Mouse (Mus musculus) intestine, embryonic 15.5 days (tissue): Measurements from ENCODE around the gene Asf1b. TPM values are rescaled to one million over a fixed set of nuclear protein-coding genes. Genes with fewer than 3 reads are reported as not detected.
"Not testable (repeated sequence)": the region's sequence is repeated elsewhere in the genome, so short reads cannot be mapped to it uniquely, and the experiment has no call there.

ENCODE experiments used
- ATAC-seq: fragments of 200-750 bp; cut with Nextera tagmentation; 2 replicates; pipeline ENCODE4 v1.8.0; 2017; ENCODE audit warnings: moderate TSS enrichment, moderate library complexity
- H3K27ac ChIP-seq: fragments of 300-500 bp; sonication (generic); 2 replicates; pipeline ENCODE4 v1.5.1; 2015; ENCODE audit warnings: mild to moderate bottlenecking, inconsistent platforms
- H3K27me3 ChIP-seq: fragments of 300-500 bp; sonication (generic); replicated peaks from 2 replicates; pipeline ENCODE4 v1.6.1; 2015; ENCODE audit warnings: inconsistent platforms
- H3K36me3 ChIP-seq: fragments of 300-500 bp; sonication (generic); 2 replicates; pipeline ENCODE4 v1.6.1; 2015; ENCODE audit warnings: inconsistent platforms
- H3K4me1 ChIP-seq: fragments of 300-500 bp; sonication (generic); replicated peaks from 2 replicates; pipeline ENCODE4 v1.6.1; 2015; ENCODE audit warnings: inconsistent platforms
- H3K4me2 ChIP-seq: fragments of 300-500 bp; sonication (generic); replicated peaks from 2 replicates; pipeline ENCODE4 v1.6.1; 2015; ENCODE audit warnings: mild to moderate bottlenecking, inconsistent platforms
- H3K4me3 ChIP-seq: fragments of 300-500 bp; sonication (generic); replicated peaks from 2 replicates; pipeline ENCODE4 v1.5.1; 2015; ENCODE audit warnings: inconsistent platforms
- H3K9ac ChIP-seq: fragments of 300-500 bp; sonication (generic); 2 replicates; pipeline ENCODE4 v1.6.1; 2015; ENCODE audit warnings: inconsistent platforms
- H3K9me3 ChIP-seq: fragments of 300-500 bp; sonication (generic); 2 replicates; pipeline ENCODE4 v1.6.1; 2016; ENCODE audit warnings: inconsistent platforms
- WGBS: fragments of 180-500 bp; shearing (Covaris S2); methylation state at CpG from one replicate; pipeline ENCODE4 v1.1.7; 2015; 5-methylcytosine and 5-hydroxymethylcytosine counted together
- polyA plus RNA-seq: library from polyadenylated mRNA; unstranded; fragments of >200 nt; fragmentation: Nextera tagmentation; extraction: Ambion mirVana; gene quantifications from 2 replicates; pipeline ENCODE4 v1.2.1, GENCODE M21; 2015

The Asf1b gene
- polyA plus RNA-seq, 1 experiment from 2014 or later: 60.9 TPM

- WGBS: 59% methylated on average over 16 of the region's 16 CpGs
Observed at GRCm38 (mm10) chr8:83999057-83999705, 43.9 kb downstream of the Asf1b start.

GRCm38 (mm10) chr8:83999825-84000224 lies 44.5 kb downstream of the Asf1b start:
- Histone ChIP-seq H3K4me2 (peak overlapping the region; percentile 84; the same call in 1 of the 2 replicates), H3K4me3 (no peak overlapping the region), H3K4me1 (peaks cover 27% of the 10 kb centered on the region), H3K9ac (peak overlapping the region; percentile 3; the same call in 1 of the 2 replicates), H3K9me3 (no peaks in the 10 kb centered on the region), H3K36me3 (peaks cover 4% of the 10 kb centered on the region), H3K27ac (no peak overlapping the region), H3K27me3 (no peaks in the 10 kb centered on the region)
- WGBS: 87% methylated on average over 2 of the region's 2 CpGs
- ATAC-seq: no peak

More at GRCm38 (mm10) chr8:83999057-83999705, 43.9 kb downstream of the Asf1b start:
- H3K9ac ChIP-seq: peak overlapping the region; percentile 64
- H3K36me3 ChIP-seq: peaks cover 4% of the 10 kb centered on the region
- H3K9me3 ChIP-seq: no peaks in the 10 kb centered on the region
- no peaks in the 10 kb centered on the region for H3K27me3 ChIP-seq
- ATAC-seq: no peak
- H3K27ac ChIP-seq: no peak overlapping the region
- peaks cover 24% of the 10 kb centered on the region for H3K4me1 ChIP-seq
- peak overlapping the region; percentile 71 for H3K4me3 ChIP-seq
- H3K4me2 ChIP-seq: peak overlapping the region; percentile 84

- Histone ChIP-seq H3K4me2 (no peak within 1 kb of the TSS; the same call in 1 of the 2 replicates), H3K27ac (no peak within 1 kb of the TSS), H3K9me3 (no peaks in the 10 kb centered on the region), H3K4me3 (no peak within 1 kb of the TSS), H3K9ac (no peak within 1 kb of the TSS), H3K36me3 (peaks cover 4% of the 10 kb centered on the region), H3K27me3 (no peaks in the 10 kb centered on the region), H3K4me1 (peaks cover 27% of the 10 kb centered on the region)
- 49% methylated on average over 61 of the region's 61 CpGs for WGBS
- no peak for ATAC-seq
Observed at GRCm38 (mm10) chr8:84001281-84002000, 46.1 kb downstream of the Asf1b start, which contains the start of gene 1700067K01Rik. Gene 1700067K01Rik (plus strand): TSS chr8:84001502.

GRCm38 (mm10) chr8:84002957-84003611 lies 47.8 kb downstream of the Asf1b start:
- Histone ChIP-seq H3K4me1 (peaks cover 27% of the 10 kb centered on the region), H3K27ac (no peak overlapping the region), H3K9ac (no peak overlapping the region), H3K9me3 (no peaks in the 10 kb centered on the region), H3K27me3 (no peaks in the 10 kb centered on the region), H3K36me3 (peaks cover 4% of the 10 kb centered on the region), H3K4me3 (no peak overlapping the region), H3K4me2 (no peak overlapping the region)
- no peak for ATAC-seq
- 68% methylated on average over 12 of the region's 12 CpGs for WGBS

- peak overlapping the region; percentile 55; the same call in 1 of the 2 replicates for H3K4me3 ChIP-seq
- H3K36me3 ChIP-seq: peaks cover 4% of the 10 kb centered on the region
- H3K4me1 ChIP-seq: peaks cover 27% of the 10 kb centered on the region
- ATAC-seq: no peak
- H3K9ac ChIP-seq: peak overlapping the region; percentile 67; the same call in 1 of the 2 replicates
- peak overlapping the region; percentile 92 for H3K4me2 ChIP-seq
- no peak overlapping the region for H3K27ac ChIP-seq
- no peaks in the 10 kb centered on the region for H3K27me3 ChIP-seq
- WGBS: 75% methylated on average over 6 of the region's 6 CpGs
- no peaks in the 10 kb centered on the region for H3K9me3 ChIP-seq
Observed at GRCm38 (mm10) chr8:84003612-84004246, 48.4 kb downstream of the Asf1b start.

- WGBS: 1% methylated on average over 30 of the region's 30 CpGs
- Histone ChIP-seq H3K27ac (peak overlapping the region; percentile 74), H3K9ac (peak overlapping the region; percentile 67), H3K27me3 (no peaks in the 10 kb centered on the region), H3K9me3 (no peaks in the 10 kb centered on the region), H3K4me3 (peak overlapping the region; percentile 55), H3K4me1 (peaks cover 17% of the 10 kb centered on the region), H3K36me3 (peaks cover 4% of the 10 kb centered on the region), H3K4me2 (peak overlapping the region; percentile 92)
- peak; percentile 90 for ATAC-seq
Observed at GRCm38 (mm10) chr8:84004533-84005201, 49.4 kb downstream of the Asf1b start.

GRCm38 (mm10) chr8:84005502-84005901 lies 50.2 kb downstream of the Asf1b start:
- ATAC-seq, H3K27me3 ChIP-seq, H3K27ac ChIP-seq, H3K9ac ChIP-seq, H3K4me3 ChIP-seq, H3K36me3 ChIP-seq, H3K9me3 ChIP-seq, H3K4me2 ChIP-seq: not testable (repeated sequence)
- WGBS: 94% methylated on average over 7 of the region's 7 CpGs
- H3K4me1 ChIP-seq: peaks cover 20% of the 10 kb centered on the region

- H3K4me2 ChIP-seq: no peak overlapping the region
- H3K9me3 ChIP-seq: no peaks in the 10 kb centered on the region
- no peak for ATAC-seq
- H3K4me3 ChIP-seq: no peak overlapping the region
- no peak overlapping the region for H3K9ac ChIP-seq
- H3K36me3 ChIP-seq: no peaks in the 10 kb centered on the region
- peaks cover 38% of the 10 kb centered on the region for H3K4me1 ChIP-seq
- H3K27ac ChIP-seq: no peak overlapping the region
- H3K27me3 ChIP-seq: peaks cover 32% of the 10 kb centered on the region
- WGBS: 32% methylated on average over 7 of the region's 7 CpGs
Observed at GRCm38 (mm10) chr8:84008362-84008761, 53.1 kb downstream of the Asf1b start.

GRCm38 (mm10) chr8:84009876-84010275 lies 54.6 kb downstream of the Asf1b start:
- H3K4me2 ChIP-seq: peak overlapping the region; percentile 99; the same call in 1 of the 2 replicates
- H3K27ac ChIP-seq: no peak overlapping the region
- peaks cover 30% of the 10 kb centered on the region for H3K4me1 ChIP-seq
- no peak overlapping the region for H3K9ac ChIP-seq
- H3K36me3 ChIP-seq: no peaks in the 10 kb centered on the region
- WGBS: 1% methylated on average over 11 of the region's 11 CpGs
- H3K9me3 ChIP-seq: no peaks in the 10 kb centered on the region
- H3K27me3 ChIP-seq: peaks cover 35% of the 10 kb centered on the region
- peak; percentile 46 for ATAC-seq
- no peak overlapping the region for H3K4me3 ChIP-seq

GRCm38 (mm10) chr8:84010625-84011611 lies 55.6 kb downstream of the Asf1b start:
- Histone ChIP-seq H3K27me3 (peaks cover 35% of the 10 kb centered on the region), H3K9ac (peak overlapping the region; percentile 53)

More at GRCm38 (mm10) chr8:84010625-84011611, 55.6 kb downstream of the Asf1b start:
- peak overlapping the region; percentile 37 for H3K27ac ChIP-seq
- peaks cover 27% of the 10 kb centered on the region for H3K4me1 ChIP-seq
- 1% methylated on average over 83 of the region's 83 CpGs for WGBS
- peak overlapping the region; percentile 99 for H3K4me2 ChIP-seq
- peak overlapping the region; percentile 47 for H3K4me3 ChIP-seq
- no peaks in the 10 kb centered on the region for H3K36me3 ChIP-seq
- no peaks in the 10 kb centered on the region for H3K9me3 ChIP-seq
- ATAC-seq: peak; percentile 68
